Mouse (Mus musculus): ENCODE results near the gene Gpank1.

GRCm38 (mm10) chr17:35153077-35153476 is 31.8 kb downstream of the Gpank1 start:
- no peak for TF ChIP-seq CTCF (IDR thresholded peaks at IDR 0.05; ENCODE audit: insufficient read depth, low read depth, low read length)
- TF ChIP-seq POLR2A (IDR thresholded peaks at IDR 0.05; ENCODE audit: insufficient read depth, low read depth, low read length): no peak

All from olfactory bulb, adult 2 months (tissue).